Mouse (Mus musculus) 416B (cell line): ENCODE data around the gene Sval3.

ENCODE experiments used
- DNase-seq: peaks from one replicate; pipeline ENCODE4 v3.0.0; 2011; ENCODE audit warnings: low read depth

Gene Sval3

DNA sequence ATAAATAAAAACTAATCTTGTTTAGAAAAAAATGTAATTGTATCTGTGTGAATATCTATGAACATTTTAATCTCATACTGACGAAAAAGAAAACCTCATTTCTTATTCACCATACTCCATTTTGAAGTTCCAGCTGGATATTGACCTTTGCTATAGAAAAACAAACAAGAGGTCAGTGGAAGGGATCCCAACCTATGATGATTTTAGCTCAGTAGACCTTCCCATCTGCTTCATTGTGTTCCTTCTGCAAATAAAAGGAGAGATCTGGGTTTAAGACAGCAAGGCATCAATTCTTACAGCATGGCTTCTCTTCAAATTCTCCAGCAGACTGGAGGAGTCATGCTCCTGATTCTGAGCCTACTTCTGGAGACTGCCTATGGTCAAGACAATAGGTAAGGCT, at the start of gene Sval3:
TSS of gene Sval3 (plus strand) at position 301 of the 400 bp plus-strand sequence.
- DNase-seq, result no peak

DNA sequence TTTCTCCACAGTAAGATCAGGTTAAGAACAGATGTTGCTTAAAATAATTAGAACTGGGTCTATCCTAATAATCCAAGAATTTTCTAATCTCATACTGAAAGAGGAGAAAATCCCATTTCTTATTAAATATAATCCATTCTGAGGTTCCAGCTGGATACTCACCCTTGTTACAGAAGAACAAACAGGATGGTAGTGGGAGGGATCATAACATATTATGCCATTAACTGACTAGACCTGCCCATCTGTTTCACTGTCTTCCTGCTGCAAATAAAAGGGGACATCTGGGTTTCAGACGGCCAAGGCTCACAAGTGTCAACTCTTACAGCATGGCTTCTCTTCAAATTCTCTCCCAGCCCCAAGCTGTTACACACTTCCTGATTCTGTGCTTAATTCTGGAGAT, 16.6 kb upstream of the Sval3 start, which contains the start of gene Sval1:
TSS of gene Sval1 (plus strand) at position 301 of the 400 bp plus-strand sequence.
- DNase-seq, result no peak
